Mouse (Mus musculus) heart, embryonic 11.5 days (tissue): ENCODE measurements around the gene Hlf. TPM values are rescaled to one million over a fixed set of nuclear protein-coding genes. Genes with fewer than 3 reads are reported as not detected.

ENCODE experiments used
- ATAC-seq: fragments of 200-750 bp; cut with Nextera tagmentation; replicated peaks from 2 replicates; pipeline ENCODE4 v1.8.0; 2017; ENCODE audit warnings: moderate library complexity; ENCODE audit not compliant: insufficient number of reproducible peaks, low FRiP score, low TSS enrichment
- H3K27ac ChIP-seq: fragments of 300-500 bp; sonication (generic); 2 replicates; pipeline ENCODE4 v1.5.1; 2014; ENCODE audit warnings: mild to moderate bottlenecking, low read depth, low read length
- H3K27me3 ChIP-seq: fragments of 300-500 bp; sonication (generic); 2 replicates; pipeline ENCODE4 v1.6.1; 2014; ENCODE audit warnings: mild to moderate bottlenecking, low read length, mixed read lengths; ENCODE audit not compliant: control insufficient read depth, insufficient read depth
- H3K36me3 ChIP-seq: fragments of 300-500 bp; sonication (generic); 2 replicates; pipeline ENCODE4 v1.6.1; 2014; ENCODE audit warnings: mild to moderate bottlenecking, low read length, moderate library complexity, mixed read lengths; ENCODE audit not compliant: control insufficient read depth, insufficient read depth
- H3K4me1 ChIP-seq: fragments of 300-500 bp; sonication (generic); 2 replicates; pipeline ENCODE4 v1.6.1; 2014; ENCODE audit warnings: low read length; ENCODE audit not compliant: control insufficient read depth, insufficient read depth
- H3K4me2 ChIP-seq: fragments of 300-500 bp; sonication (generic); 2 replicates; pipeline ENCODE4 v1.6.1; 2014; ENCODE audit warnings: mild to moderate bottlenecking, moderate library complexity
- H3K4me3 ChIP-seq: fragments of 300-500 bp; sonication (generic); 2 replicates; pipeline ENCODE4 v1.5.1; 2014; ENCODE audit warnings: low read depth, low read length
- H3K9ac ChIP-seq: fragments of 300-500 bp; sonication (generic); 2 replicates; pipeline ENCODE4 v1.6.1; 2014; ENCODE audit warnings: mild to moderate bottlenecking, low read depth, low read length, moderate library complexity
- H3K9me3 ChIP-seq: fragments of 300-500 bp; sonication (generic); replicated peaks from 2 replicates; pipeline ENCODE4 v1.6.1; 2016; ENCODE audit warnings: low read length; ENCODE audit not compliant: control insufficient read depth
- WGBS: fragments of 180-500 bp; shearing (Covaris S2); extraction: QIAGEN DNeasy Blood & Tissue Kit; methylation state at CpG from one replicate; pipeline ENCODE4 v1.1.7; 2014; ENCODE audit not compliant: insufficient replicate concordance; 5-methylcytosine and 5-hydroxymethylcytosine counted together
- polyA plus RNA-seq: library from polyadenylated mRNA; unstranded; fragments of >200 nt; fragmentation: Nextera tagmentation; extraction: Ambion mirVana; gene quantifications from 2 replicates; pipeline ENCODE4 v1.2.1, GENCODE M21; 2014

Gene Hlf
- polyA plus RNA-seq, 1 experiment from 2014 or later: 2.1 TPM

DNA sequence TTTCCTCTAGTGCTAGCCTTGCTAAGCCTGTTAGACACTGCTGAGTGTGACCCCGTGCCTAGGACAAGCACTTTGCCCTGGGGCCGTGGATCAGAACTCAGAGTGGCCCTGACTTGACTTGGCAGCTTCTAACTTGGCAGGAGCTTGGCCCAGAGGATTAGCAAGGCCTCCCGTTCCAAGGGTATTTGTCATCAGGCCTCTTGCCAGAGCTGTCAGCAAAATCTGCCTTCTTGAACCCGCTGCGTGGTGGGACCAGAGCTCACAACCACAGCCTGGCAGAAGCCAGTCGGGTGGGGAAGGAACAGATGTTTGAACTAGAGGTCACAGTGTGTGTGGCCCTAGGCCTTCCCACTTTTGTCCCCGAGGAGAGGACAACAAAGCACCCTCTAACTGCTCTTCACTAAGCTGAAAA is 35.4 kb downstream of the Hlf start:
- H3K9ac ChIP-seq: no peak overlapping the region
- ATAC-seq: no peak
- H3K36me3 ChIP-seq: no peaks in the 10 kb centered on the region
- H3K9me3 ChIP-seq: no peaks in the 10 kb centered on the region
- H3K4me1 ChIP-seq: peaks cover 18% of the 10 kb centered on the region
- 40% methylated on average over 7 of the region's 7 CpGs for WGBS
- no peak overlapping the region for H3K27ac ChIP-seq
- H3K4me3 ChIP-seq: no peak overlapping the region
- no peak overlapping the region for H3K4me2 ChIP-seq
- no peaks in the 10 kb centered on the region for H3K27me3 ChIP-seq

- 77% methylated on average over 7 of the region's 7 CpGs for WGBS
- no peaks in the 10 kb centered on the region for H3K36me3 ChIP-seq
- no peaks in the 10 kb centered on the region for H3K27me3 ChIP-seq
- H3K9ac ChIP-seq: no peak overlapping the region
- H3K27ac ChIP-seq: no peak overlapping the region
- H3K4me2 ChIP-seq: no peak overlapping the region
- no peaks in the 10 kb centered on the region for H3K9me3 ChIP-seq
- ATAC-seq: no peak
- no peak overlapping the region for H3K4me3 ChIP-seq
- H3K4me1 ChIP-seq: peaks cover 24% of the 10 kb centered on the region
Observed at GRCm38 (mm10) chr11:90352696-90353095, 38.0 kb downstream of the Hlf start.

GRCm38 (mm10) chr11:90350153-90350512 is 40.6 kb downstream of the Hlf start:
- 55% methylated on average over 4 of the region's 4 CpGs for WGBS
- no peaks in the 10 kb centered on the region for H3K9me3 ChIP-seq
- no peak for ATAC-seq
- H3K4me1 ChIP-seq: peaks cover 6% of the 10 kb centered on the region; the same call in 1 of the 2 replicates
- H3K27me3 ChIP-seq: no peaks in the 10 kb centered on the region
- H3K4me2 ChIP-seq: no peak overlapping the region
- H3K4me3 ChIP-seq: no peak overlapping the region
- H3K27ac ChIP-seq: no peak overlapping the region
- H3K36me3 ChIP-seq: no peaks in the 10 kb centered on the region
- no peak overlapping the region for H3K9ac ChIP-seq

DNA sequence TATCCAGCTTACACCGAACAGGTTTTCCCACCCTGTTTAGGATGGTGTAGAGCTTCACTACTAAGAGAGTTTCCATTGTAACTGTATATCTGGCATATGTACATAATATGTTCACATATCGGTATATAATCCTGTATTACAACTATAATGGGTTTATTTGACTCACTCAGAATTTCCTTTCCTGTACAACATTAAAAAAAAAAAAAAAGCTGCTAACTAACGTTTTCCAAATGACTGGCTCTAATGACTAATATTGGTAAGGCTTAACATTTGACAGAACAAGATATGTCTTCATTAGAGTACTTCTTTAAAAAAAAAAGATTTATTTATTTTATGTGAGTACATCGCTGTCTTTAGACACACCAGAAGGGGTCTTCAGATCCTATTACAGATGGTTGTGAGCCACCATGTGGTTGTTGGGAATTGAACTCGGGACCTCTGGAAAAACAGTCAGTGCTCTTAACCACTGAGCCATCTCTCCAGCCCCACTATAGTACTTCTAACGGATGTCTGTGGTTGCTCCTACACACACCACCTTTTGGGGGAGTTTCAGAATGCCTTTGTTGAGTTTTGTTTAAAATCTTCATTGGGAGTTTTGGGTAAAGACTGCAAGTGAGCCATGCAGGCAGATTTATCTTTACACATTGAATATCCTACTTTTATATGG is 41.1 kb downstream of the Hlf start:
- Histone ChIP-seq H3K27me3 (no peaks in the 10 kb centered on the region), H3K4me3 (no peak overlapping the region), H3K27ac (no peak overlapping the region), H3K9ac (no peak overlapping the region), H3K4me2 (no peak overlapping the region), H3K4me1 (peaks cover 6% of the 10 kb centered on the region; the same call in 1 of the 2 replicates), H3K36me3 (no peaks in the 10 kb centered on the region), H3K9me3 (no peaks in the 10 kb centered on the region)
- no peak for ATAC-seq
- 81% methylated on average over 6 of the region's 6 CpGs for WGBS

DNA sequence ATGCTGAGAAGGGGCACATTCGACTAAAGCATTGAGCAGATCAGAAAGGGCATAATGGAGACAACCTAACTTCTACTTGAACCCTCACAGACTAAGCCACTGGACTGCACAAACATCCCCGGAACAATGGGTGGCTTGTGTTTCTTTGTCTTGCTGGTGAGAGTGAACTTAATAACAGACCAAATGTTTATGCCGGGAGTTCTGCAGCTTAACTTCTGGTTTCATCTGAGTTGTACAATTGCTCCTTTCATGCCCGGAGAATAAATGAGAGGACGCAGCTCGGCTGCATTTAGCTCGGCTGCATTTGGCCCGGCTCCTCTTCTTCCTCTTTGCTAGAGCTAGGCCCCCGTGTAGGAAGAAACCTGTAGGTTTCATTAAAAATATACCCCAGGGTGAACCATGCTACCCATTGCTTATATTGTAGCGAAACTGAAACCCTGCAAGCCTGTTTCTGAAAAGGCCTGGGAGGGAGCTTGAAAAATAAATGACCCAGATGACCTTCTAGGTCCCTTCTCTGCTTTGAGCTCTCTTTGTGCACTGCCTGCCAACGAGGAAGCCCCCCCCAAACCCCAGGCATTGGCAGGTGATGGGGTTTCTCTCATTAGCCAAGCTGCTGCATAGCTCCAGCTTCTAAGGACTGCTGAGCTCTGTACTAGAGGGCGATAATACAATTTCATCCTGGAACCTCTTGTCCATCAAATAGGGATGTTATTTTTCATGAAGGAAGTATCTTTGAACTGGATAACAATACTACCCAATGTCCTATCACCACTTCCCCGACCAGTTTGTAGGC is 42.8 kb downstream of the Hlf start:
- ATAC-seq: no peak
- H3K9me3 ChIP-seq: no peaks in the 10 kb centered on the region
- no peak overlapping the region for H3K4me2 ChIP-seq
- no peak overlapping the region for H3K9ac ChIP-seq
- no peaks in the 10 kb centered on the region for H3K27me3 ChIP-seq
- no peak overlapping the region for H3K27ac ChIP-seq
- H3K36me3 ChIP-seq: no peaks in the 10 kb centered on the region
- WGBS: 74% methylated on average over 13 of the region's 13 CpGs
- H3K4me3 ChIP-seq: no peak overlapping the region
- peaks cover 6% of the 10 kb centered on the region; the same call in 1 of the 2 replicates for H3K4me1 ChIP-seq

GRCm38 (mm10) chr11:90345746-90346145 is 44.9 kb downstream of the Hlf start:
- no peak overlapping the region for H3K9ac ChIP-seq
- no peaks in the 10 kb centered on the region for H3K36me3 ChIP-seq
- H3K4me1 ChIP-seq: peaks cover 6% of the 10 kb centered on the region; the same call in 1 of the 2 replicates
- H3K4me2 ChIP-seq: no peak overlapping the region
- 89% methylated on average over 11 of the region's 11 CpGs for WGBS
- H3K9me3 ChIP-seq: no peaks in the 10 kb centered on the region
- no peak for ATAC-seq
- no peaks in the 10 kb centered on the region for H3K27me3 ChIP-seq
- H3K27ac ChIP-seq: no peak overlapping the region
- no peak overlapping the region for H3K4me3 ChIP-seq

GRCm38 (mm10) chr11:90342858-90343257 is 47.8 kb downstream of the Hlf start:
- Histone ChIP-seq H3K9me3 (no peaks in the 10 kb centered on the region), H3K9ac (no peak overlapping the region), H3K36me3 (no peaks in the 10 kb centered on the region), H3K4me1 (peaks cover 2% of the 10 kb centered on the region; the same call in 1 of the 2 replicates), H3K4me3 (no peak overlapping the region), H3K4me2 (no peak overlapping the region), H3K27ac (no peak overlapping the region), H3K27me3 (no peaks in the 10 kb centered on the region)
- no peak for ATAC-seq
- 89% methylated on average over 5 of the region's 5 CpGs for WGBS

DNA sequence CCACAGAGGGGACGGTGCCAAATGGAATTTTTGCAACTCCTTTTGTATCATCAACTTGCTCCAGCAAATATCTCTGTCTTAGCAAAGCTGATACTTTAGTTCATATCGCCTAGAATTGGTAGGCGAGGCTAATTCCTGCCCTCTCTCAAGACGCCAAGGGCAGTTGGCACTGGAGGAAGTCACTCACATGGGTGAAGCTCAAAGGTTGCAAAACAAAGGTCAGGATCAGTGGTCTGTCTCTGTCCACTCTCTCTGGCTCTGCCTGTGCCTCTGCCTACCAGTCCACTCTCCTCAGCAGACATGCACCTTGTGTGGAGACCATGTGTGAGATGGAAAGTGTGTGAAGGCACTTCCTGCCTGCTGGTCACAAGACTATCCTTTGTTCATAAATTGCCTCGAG is 48.4 kb downstream of the Hlf start:
- 74% methylated on average over 5 of the region's 5 CpGs for WGBS
- H3K4me1 ChIP-seq: no peaks in the 10 kb centered on the region

More for the DNA sequence above, 48.4 kb downstream of the Hlf start:
- no peak overlapping the region for H3K27ac ChIP-seq
- no peak for ATAC-seq
- no peak overlapping the region for H3K4me2 ChIP-seq
- H3K4me3 ChIP-seq: no peak overlapping the region
- H3K27me3 ChIP-seq: no peaks in the 10 kb centered on the region
- no peaks in the 10 kb centered on the region for H3K9me3 ChIP-seq
- H3K9ac ChIP-seq: no peak overlapping the region
- no peaks in the 10 kb centered on the region for H3K36me3 ChIP-seq
